20 mouse cellular contexts compared by ENCODE assay signal in the genomic region with DNA sequence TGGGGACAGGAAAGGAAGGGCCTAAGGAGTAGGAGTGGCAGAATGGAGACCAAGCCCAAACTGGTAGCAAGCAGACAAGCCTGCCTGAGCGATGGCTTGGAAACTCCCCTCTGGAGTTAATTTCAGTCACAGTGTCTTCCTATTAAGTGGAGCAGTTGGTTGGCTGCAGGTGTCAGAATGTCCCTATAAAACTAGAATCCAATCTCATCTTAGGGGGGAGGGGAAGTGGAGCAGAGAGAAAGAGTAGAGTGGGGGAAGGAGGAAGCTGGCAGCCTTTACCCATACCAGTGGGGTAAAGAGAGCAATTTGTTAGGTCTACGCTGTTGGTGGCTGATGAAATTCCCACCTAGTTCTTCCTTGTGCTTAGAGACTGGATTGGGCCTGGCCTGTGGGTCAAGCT.
DNase-seq lines count a peak whose midpoint lies in the region; ATAC-seq and TF ChIP-seq lines count a peak whose summit lies in the region.
"Had no signal": no experiment of that assay in that cellular context is flagged by ENCODE, and none has a peak within 500 bp of the region (broad histone marks: within the 10 kb centered on the region; RNA-seq: fewer than 3 reads in every experiment).

No protein-coding gene starts in this region.

- no peaks in the 10 kb centered on the region for H3K27me3 ChIP-seq in hindbrain, postnatal 0 days (ENCODE audit: insufficient read depth, low read length)
- H3K27me3 ChIP-seq in hindbrain, embryonic 14.5 days (ENCODE audit: control insufficient read depth, insufficient read depth, low read length): no peaks in the 10 kb centered on the region
- H3K27me3 ChIP-seq in neural tube, embryonic 13.5 days: no peaks in the 10 kb centered on the region
- H3K27me3 ChIP-seq: hindbrain, embryonic 12.5 days; intestine, embryonic 15.5 days had no signal

- ATAC-seq in hindbrain, postnatal 0 days: peak; percentile 50; the same call in 1 of the 2 replicates
- no peak for ATAC-seq in hindbrain, embryonic 14.5 days (ENCODE audit: low FRiP score)
- no peak for ATAC-seq in neural tube, embryonic 13.5 days (ENCODE audit: low read depth)
- ATAC-seq: intestine, embryonic 15.5 days had no signal

- no peak overlapping the region for H3K4me3 ChIP-seq in hindbrain, postnatal 0 days (ENCODE audit: low read length)
- H3K4me3 ChIP-seq in hindbrain, embryonic 14.5 days (replicated peaks; ENCODE audit: low read length): no peak overlapping the region
- H3K4me3 ChIP-seq in neural tube, embryonic 13.5 days: no peak overlapping the region
- H3K4me3 ChIP-seq in olfactory bulb, adult 2 months (ENCODE audit: insufficient read depth, low read depth, low read length): no peak overlapping the region
- H3K4me3 ChIP-seq: embryonic facial prominence, embryonic 10.5 days; heart, embryonic 10.5 days; hindbrain, embryonic 12.5 days; intestine, embryonic 15.5 days had no signal

- peak overlapping the region; percentile 67; the same call in 1 of the 2 replicates for H3K27ac ChIP-seq in hindbrain, postnatal 0 days
- no peak overlapping the region for H3K27ac ChIP-seq in hindbrain, embryonic 14.5 days
- peak overlapping the region; percentile 61 for H3K27ac ChIP-seq in neural tube, embryonic 13.5 days (replicated peaks)
- H3K27ac ChIP-seq in olfactory bulb, adult 2 months (ENCODE audit: insufficient read depth, low read depth, low read length): 0 out of 2 replicates have a peak overlapping the region, but pooled peaks have one; percentile 4
- H3K27ac ChIP-seq: embryonic facial prominence, embryonic 10.5 days; heart, embryonic 10.5 days; hindbrain, embryonic 12.5 days; intestine, embryonic 15.5 days had no signal

- no peaks in the 10 kb centered on the region for H3K36me3 ChIP-seq in hindbrain, postnatal 0 days (ENCODE audit: insufficient read depth, low read length)
- H3K36me3 ChIP-seq in hindbrain, embryonic 14.5 days (replicated peaks; ENCODE audit: control insufficient read depth, insufficient read depth): no peaks in the 10 kb centered on the region
- H3K36me3 ChIP-seq in neural tube, embryonic 13.5 days: no peaks in the 10 kb centered on the region
- H3K36me3 ChIP-seq: embryonic facial prominence, embryonic 10.5 days; heart, embryonic 10.5 days; hindbrain, embryonic 12.5 days; intestine, embryonic 15.5 days had no signal

- peak; percentile 60 to 68 for DNase-seq in cerebellum, postnatal 10 days
- DNase-seq in cerebellum, postnatal 14 days: no peak
- DNase-seq in hindbrain, postnatal 0 days (ENCODE audit: low spot score): peak; percentile 49
- no peak for DNase-seq in hindbrain, embryonic 14.5 days (ENCODE audit: low spot score)
- DNase-seq in neural tube, embryonic 10.5 days (ENCODE audit: extremely low spot score, low spot score): no peak
- DNase-seq in urinary bladder, postnatal 10 days (ENCODE audit: low spot score): no peak
- DNase-seq: adrenal gland, adult 2 months; adrenal gland, postnatal 25 days; cerebellum, adult 11 months; cerebellum, postnatal 36 days; gastrocnemius, postnatal 36 days; heart, adult 11 months; heart, postnatal 10 days; heart, postnatal 4 days had no signal

- 60% methylated on average over 2 of the region's 2 CpGs for WGBS in hindbrain, postnatal 0 days
- WGBS in hindbrain, embryonic 14.5 days: 84% methylated on average over 2 of the region's 2 CpGs
- WGBS in neural tube, embryonic 13.5 days: 81% methylated on average over 2 of the region's 2 CpGs
- 53% methylated on average over 2 of the region's 2 CpGs for WGBS in olfactory bulb, adult 2 months

- H3K9ac ChIP-seq in hindbrain, postnatal 0 days (replicated peaks; ENCODE audit: low read length): no peak overlapping the region
- H3K9ac ChIP-seq in hindbrain, embryonic 14.5 days: no peak overlapping the region
- H3K9ac ChIP-seq in neural tube, embryonic 13.5 days: no peak overlapping the region
- H3K9ac ChIP-seq: hindbrain, embryonic 12.5 days; intestine, embryonic 15.5 days had no signal

- H3K4me1 ChIP-seq in hindbrain, postnatal 0 days (ENCODE audit: insufficient read depth, low read length): peaks cover 16% of the 10 kb centered on the region; the same call in 1 of the 2 replicates
- peaks cover 15% of the 10 kb centered on the region; the same call in 1 of the 2 replicates for H3K4me1 ChIP-seq in hindbrain, embryonic 14.5 days (replicated peaks; ENCODE audit: control insufficient read depth, insufficient read depth, low read length)
- peaks cover 31% of the 10 kb centered on the region for H3K4me1 ChIP-seq in neural tube, embryonic 13.5 days (replicated peaks)
- H3K4me1 ChIP-seq in olfactory bulb, adult 2 months (ENCODE audit: control insufficient read depth, insufficient read depth, low read length): peaks cover 26% of the 10 kb centered on the region
- H3K4me1 ChIP-seq: embryonic facial prominence, embryonic 10.5 days; heart, embryonic 10.5 days; intestine, embryonic 15.5 days had no signal

- H3K9me3 ChIP-seq in hindbrain, postnatal 0 days (ENCODE audit: low read length): no peaks in the 10 kb centered on the region
- H3K9me3 ChIP-seq in hindbrain, embryonic 14.5 days (ENCODE audit: control insufficient read depth, low read length): no peaks in the 10 kb centered on the region
- no peaks in the 10 kb centered on the region for H3K9me3 ChIP-seq in neural tube, embryonic 13.5 days
- H3K9me3 ChIP-seq: embryonic facial prominence, embryonic 10.5 days; heart, embryonic 10.5 days; hindbrain, embryonic 12.5 days; intestine, embryonic 15.5 days had no signal

- H3K4me2 ChIP-seq in hindbrain, postnatal 0 days (ENCODE audit: low read depth, low read length): no peak overlapping the region
- H3K4me2 ChIP-seq in hindbrain, embryonic 14.5 days (replicated peaks): no peak overlapping the region
- no peak overlapping the region for H3K4me2 ChIP-seq in neural tube, embryonic 13.5 days
- H3K4me2 ChIP-seq: hindbrain, embryonic 12.5 days; intestine, embryonic 15.5 days had no signal

- TF ChIP-seq CTCF in hindbrain, postnatal 0 days (IDR thresholded peaks at IDR 0.05; ENCODE audit: low read depth): no peak
- no peak for TF ChIP-seq CTCF in olfactory bulb, adult 2 months (IDR thresholded peaks at IDR 0.05; ENCODE audit: insufficient read depth, low read depth, low read length)

- TF ChIP-seq POLR2A in olfactory bulb, adult 2 months (IDR thresholded peaks at IDR 0.05; ENCODE audit: insufficient read depth, low read depth, low read length): no peak

Comparison
In these comparisons a context has a peak if more than half of its experiments do, and no peak if none do; other contexts are left out.
1. DNase-seq: peak in cerebellum, postnatal 10 days (2 of 2) and hindbrain, postnatal 0 days (single experiment); none in cerebellum, postnatal 14 days (0 of 2), hindbrain, embryonic 14.5 days (single experiment), neural tube, embryonic 10.5 days (single experiment) and urinary bladder, postnatal 10 days (single experiment).